Mouse (Mus musculus) small intestine, adult 10 weeks (tissue): ENCODE results near the gene Lenep. TPM values are rescaled to one million over a fixed set of nuclear protein-coding genes. Genes with fewer than 3 reads are reported as not detected.

Experiments used
- polyA plus RNA-seq: library from polyadenylated mRNA; stranded (reverse); fragments of 350-450 nt; fragmentation: Illumina TruSeq; extraction: RNeasy Lipid Tissue Mini Kit (QIAGEN cat#74804); gene quantifications from one replicate; pipeline ENCODE4 v1.2.3, GENCODE M21; 2014; ENCODE audit warnings: low replicate concordance

Gene Lenep
- 2.0 TPM for polyA plus RNA-seq

DNA sequence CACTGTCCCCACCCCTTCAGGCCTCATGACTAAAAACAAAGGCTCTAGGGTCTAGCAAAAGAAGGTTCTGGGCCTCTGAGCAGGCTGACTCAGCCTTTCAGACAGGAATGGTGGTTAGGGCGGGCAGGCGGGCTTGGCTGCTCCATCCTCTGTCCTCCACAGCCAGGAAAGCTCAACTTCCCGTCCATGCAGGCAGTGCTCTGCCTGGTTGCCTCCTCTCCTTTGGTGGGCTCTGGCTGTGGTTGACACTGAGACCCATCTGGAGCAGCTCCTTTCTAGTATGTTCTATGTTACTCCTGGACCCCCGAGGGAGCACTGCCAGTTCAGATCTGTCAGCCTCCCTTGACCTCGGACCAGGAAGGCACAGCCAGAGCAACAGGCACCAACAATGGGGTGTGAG, at the start of gene Lenep:
Gene Lenep (minus strand): TSS at position 101 of the 400 bp plus-strand sequence.

DNA sequence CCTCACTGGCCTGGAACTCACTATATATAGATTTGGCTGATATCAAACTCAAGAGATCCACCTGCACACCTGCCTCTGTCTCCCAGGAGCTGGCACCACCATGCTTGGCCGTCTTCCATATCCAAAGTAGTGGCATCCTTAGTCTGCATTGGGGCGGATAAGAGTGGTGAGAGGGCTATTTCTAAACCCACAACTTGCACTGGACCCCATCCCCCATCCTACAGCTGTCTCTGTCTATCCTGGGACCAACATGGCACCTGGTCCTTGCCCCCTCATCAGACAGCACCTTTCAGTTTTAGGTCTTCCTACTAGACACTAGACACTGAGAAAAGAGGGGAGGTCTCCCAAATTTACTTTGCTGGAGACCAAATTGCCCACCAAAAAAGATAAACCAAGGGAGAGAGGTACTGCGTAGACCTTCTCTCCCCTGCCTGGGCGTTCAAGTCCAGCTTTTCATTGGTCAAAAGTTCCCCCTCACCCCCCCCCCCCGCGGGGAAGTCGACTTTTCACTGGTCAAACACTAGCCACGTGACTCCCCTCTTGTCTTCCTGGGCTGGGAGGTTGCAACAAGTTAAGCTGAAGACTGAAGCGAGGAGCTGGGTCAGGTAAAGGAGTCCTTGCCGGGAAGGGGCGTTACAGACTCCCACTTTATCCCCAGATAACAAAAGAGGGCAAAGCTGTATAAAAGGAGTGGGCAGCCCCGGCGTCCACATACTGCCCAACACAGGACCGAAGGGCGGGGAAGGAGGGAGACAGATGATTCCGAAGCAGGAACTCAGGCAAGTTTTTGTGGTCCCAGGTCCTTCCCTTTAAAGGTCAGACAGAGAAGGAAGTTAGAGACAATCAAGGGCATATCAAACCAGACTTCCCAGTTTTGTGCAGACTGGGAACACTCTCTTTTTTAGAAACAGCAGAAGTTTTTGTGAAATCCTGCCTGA, 33.9 kb upstream of the Lenep start, which contains the start of gene Pbxip1:
Gene Pbxip1 (plus strand): TSS at position 531 of the 938 bp plus-strand sequence.

DNA sequence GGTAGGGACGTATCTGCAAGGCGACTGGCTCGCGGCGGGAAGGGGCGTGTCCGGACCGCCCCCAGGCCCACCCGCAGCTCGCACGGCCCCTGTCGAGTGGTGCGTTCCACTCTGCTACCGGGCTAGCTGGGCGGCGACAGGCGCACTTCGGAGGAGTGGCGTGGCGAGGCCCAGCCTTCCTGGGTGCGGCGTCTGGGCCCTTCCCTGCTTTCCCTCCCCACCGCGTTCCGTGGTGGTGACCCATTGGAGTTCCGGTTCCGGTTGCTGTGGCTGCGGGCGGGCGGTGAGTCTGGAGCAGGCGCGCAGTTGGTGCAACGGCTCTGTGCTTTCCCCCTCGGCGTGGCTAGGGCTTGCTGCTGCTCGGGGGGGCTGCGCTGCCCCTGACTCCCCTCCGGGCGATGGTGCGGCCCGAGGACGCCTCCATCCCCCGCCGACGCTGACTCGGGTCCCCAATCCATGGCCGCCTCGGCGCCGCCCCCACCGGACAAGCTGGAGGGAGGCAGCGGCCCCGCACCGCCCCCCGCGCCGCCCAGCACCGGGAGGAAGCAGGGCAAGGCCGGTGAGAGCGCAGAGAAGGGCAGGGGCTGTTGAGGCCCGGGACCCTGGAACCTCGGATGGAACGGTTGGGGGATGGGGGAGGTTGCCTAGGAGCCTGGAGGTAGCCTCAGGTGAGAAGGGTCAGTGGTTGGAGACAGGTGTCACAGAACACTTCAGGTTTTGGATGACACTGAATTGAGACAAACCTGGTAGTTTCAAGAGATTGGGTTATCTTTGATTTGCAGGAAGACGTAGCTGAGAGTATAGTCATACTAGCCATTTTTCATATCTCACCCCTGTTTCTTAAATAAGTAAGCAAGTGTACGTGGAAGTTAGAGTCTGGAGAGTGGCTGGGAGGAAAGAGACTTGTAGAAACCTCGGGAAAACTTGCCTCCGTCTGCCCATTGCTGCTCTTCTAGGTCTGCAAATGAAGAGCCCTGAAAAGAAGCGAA, 27.9 kb upstream of the Lenep start, which contains the start of gene Pygo2:
Gene Pygo2 (plus strand): TSS at position 44 of the 989 bp plus-strand sequence.

DNA sequence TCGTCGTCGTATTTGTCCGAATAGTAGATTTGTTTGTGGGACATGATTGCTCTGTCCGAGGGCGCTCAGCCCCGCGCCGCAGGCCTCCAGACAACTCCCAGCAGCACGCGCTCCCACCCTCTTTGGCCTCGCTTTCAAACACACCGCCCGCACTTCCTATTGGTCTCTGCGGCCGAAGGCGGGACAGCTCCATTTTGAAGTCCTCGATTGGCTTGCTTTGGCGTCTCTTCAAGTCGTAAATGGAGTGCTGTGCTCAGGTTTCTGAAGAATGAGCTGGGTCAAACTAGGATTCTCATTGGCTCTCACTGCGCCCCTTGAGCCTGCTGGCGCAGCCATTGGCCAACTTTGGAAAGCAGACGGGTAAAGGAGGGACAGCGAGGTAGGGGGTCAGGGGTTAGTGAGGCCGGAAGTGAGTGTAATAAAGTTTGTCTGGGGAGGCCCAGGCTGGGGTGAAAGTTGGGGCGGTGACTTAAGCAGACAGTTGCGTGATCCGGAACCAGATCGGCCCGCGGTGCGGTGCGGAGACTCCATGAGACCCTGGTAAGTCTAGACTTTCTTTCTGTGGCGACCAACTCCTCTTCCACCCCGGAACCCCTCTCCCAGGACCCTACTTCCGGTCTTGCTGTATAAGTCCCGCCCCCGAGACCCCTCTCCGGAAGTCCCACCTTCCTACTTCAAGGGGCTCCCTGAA, 15.7 kb upstream of the Lenep start, which contains the start of the genes Cks1b and Shc1:
Gene Cks1b (minus strand): TSS at position 214 of the 691 bp plus-strand sequence.
Gene Shc1 (plus strand): TSS at position 274 of the 691 bp plus-strand sequence.

DNA sequence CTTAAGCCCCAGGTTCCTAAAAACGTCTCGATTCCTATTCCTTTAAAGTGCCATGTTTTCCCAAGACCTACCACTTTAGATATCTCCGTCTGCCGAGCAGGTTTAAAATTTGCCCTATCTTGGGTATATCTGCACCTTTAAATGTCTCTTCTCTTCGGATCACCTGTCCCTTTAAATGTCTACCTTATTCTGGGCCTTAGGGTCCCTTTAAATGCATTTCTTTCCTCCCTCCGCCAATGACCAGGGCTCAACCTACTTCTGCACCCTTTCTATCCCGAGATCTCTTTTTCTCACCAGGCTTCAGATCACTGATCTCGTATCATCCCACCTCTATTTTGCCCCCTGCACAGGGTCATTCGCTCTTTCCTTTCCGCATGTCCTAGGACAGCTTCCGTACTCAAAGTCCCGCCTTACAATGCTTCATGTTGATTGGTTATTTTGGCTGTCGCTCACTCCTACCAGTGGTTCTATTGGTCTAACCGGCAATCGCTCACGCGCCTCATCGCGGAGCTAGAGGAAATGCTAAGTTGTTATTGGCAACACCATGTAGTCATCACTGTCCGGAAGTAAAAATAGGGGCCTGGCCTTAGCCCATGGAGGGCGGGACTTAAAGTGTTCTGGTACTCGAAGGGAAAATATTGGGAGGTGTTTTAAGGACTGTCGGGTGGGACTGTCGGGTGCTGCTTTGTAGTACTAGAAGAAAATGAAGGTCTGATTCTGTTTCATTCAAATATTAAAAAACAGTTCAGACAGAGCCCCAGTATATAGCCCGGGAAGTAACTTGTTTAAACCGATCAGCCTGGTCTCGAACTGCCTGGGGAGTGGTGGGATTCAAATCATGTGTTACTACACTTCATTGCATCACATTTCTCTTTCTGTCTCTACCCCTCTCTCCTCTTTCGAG, 9.1 kb upstream of the Lenep start, which contains the start of gene Flad1:
Gene Flad1 (minus strand): TSS at position 381 of the 904 bp plus-strand sequence.

DNA sequence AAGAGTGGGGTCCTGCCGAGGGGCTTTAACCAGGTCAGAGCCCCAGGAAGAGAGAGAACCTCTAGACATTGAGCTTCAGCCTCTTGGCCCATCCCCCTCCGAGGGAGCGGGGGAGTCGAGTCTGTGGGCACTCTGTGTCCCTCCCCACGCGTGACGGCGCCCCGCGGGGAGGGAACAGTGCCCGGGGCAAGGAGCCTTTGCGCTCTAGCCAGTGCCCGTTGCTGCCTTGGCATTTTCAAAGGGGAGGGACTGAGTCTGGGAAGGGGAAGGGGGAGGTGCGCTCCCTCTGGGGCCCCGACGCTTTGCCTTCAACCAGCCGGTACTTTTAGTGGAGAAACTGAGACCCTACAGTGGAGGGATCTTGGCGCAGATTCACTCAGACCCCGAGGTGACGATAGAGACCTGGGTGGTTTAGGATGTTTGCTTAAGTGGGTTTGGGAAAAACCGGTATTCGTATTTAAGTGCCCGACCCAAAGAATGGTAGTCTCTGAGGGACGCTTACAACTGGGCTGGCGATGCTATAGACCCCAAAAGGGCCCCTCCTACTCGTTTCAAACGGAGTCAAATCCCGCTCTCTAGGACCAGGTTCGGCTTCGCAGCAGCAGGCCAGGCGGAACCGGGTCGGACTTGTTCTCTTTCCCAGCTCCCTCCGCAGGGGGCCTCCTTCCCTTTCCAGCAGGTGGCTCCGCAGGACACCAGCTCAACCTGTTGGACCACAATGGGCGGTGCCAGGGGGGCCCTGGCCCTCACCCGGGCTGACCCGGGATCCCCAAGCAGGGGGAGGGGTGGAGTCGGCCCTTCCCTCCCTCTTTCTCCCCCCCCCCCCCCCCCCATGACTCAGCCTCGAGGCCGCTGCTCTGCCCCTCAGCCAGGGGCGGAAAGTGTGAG, 8.3 kb downstream of the Lenep start, which contains the start of gene Zbtb7b:
Gene Zbtb7b (minus strand): TSS at position 771 of the 888 bp plus-strand sequence.

DNA sequence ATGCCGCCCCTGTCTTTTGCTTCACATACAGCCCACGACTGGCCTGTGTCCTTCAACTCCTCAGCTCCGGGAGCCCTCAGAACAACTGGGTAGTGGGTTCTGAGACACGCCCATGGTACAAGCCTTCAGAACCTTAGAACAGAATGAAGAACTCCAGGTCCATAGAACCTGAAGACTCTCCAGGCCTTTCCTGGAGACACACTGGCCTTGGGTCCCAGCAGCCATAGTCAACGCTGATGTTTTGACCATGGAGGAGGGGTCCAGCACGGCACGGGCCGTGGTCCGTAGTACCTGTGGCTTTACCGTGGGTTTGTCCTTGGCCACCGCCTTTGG, 37.5 kb downstream of the Lenep start, which contains the start of gene Dcst1:
Gene Dcst1 (minus strand): TSS at position 101 of the 333 bp plus-strand sequence.

DNA sequence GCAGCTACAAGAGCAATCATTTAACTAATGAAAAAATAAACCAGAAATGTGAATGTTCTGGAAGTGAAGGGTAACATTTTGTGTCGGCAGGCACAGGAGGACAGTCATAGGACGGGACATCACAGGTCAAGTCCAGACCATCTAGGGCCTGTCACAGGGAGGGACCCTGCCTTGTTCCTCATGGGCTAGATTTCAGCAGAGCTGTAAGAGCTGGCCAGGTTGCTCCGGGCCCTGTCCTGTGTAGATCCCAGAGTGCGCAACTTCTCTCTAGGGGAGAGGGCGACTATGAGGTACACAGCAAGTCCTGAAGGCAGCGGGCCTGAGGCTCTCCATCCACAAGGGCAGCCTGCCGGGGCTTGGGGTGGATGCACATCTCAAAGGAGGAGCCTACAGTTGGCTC, 40.9 kb downstream of the Lenep start, which contains the start of gene Dcst2:
Gene Dcst2 (plus strand): TSS at position 301 of the 400 bp plus-strand sequence.

Other genes with a start within 250 kb of the Lenep start
- not detected for gene Hcn3, start 242.6 kb downstream of the Lenep start, polyA plus RNA-seq
- 11.5 TPM for gene Clk2, start 238.0 kb downstream of the Lenep start, polyA plus RNA-seq
- 8.1 TPM for gene Scamp3, start 225.3 kb downstream of the Lenep start, polyA plus RNA-seq
- not detected for gene Fam189b, start 219.7 kb downstream of the Lenep start, polyA plus RNA-seq
- gene Gba, start 199.9 kb downstream of the Lenep start, polyA plus RNA-seq = 6.2 TPM
- gene Thbs3, start 187.6 kb downstream of the Lenep start, polyA plus RNA-seq = not detected
- gene Mtx1, start 175.7 kb downstream of the Lenep start, polyA plus RNA-seq = 19.8 TPM
- gene Muc1, start 173.7 kb downstream of the Lenep start, polyA plus RNA-seq = 1.3 TPM
- gene Krtcap2, start 156.8 kb downstream of the Lenep start, polyA plus RNA-seq = 14.1 TPM
- not detected for gene Trim46, start 156.5 kb downstream of the Lenep start, polyA plus RNA-seq
- gene Dpm3, start 143.4 kb downstream of the Lenep start, polyA plus RNA-seq = not detected
- 11.5 TPM for gene Slc50a1, start 132.2 kb downstream of the Lenep start, polyA plus RNA-seq
- 8.7 TPM for gene Efna1, start 121.7 kb downstream of the Lenep start, polyA plus RNA-seq
- 0.22 TPM for gene Efna3, start 79.8 kb downstream of the Lenep start, polyA plus RNA-seq
- gene Efna4, start 64.8 kb downstream of the Lenep start, polyA plus RNA-seq = not detected
- 1.6 TPM for gene Adam15, start 52.8 kb downstream of the Lenep start, polyA plus RNA-seq
- not detected for gene Dcst2, start 40.8 kb downstream of the Lenep start, polyA plus RNA-seq
- 1.6 TPM for gene Dcst1, start 37.5 kb downstream of the Lenep start, polyA plus RNA-seq
- 5.2 TPM for gene Zbtb7b, start 8.0 kb downstream of the Lenep start, polyA plus RNA-seq
- gene Flad1, start 9.1 kb upstream of the Lenep start, polyA plus RNA-seq = 0.59 TPM
- 5.6 TPM for gene Cks1b, start 15.6 kb upstream of the Lenep start, polyA plus RNA-seq
- 23.1 TPM for gene Shc1, start 15.7 kb upstream of the Lenep start, polyA plus RNA-seq
- gene Pygo2, start 27.4 kb upstream of the Lenep start, polyA plus RNA-seq = 5.2 TPM
- 9.0 TPM for gene Pbxip1, start 33.9 kb upstream of the Lenep start, polyA plus RNA-seq
- gene Pmvk, start 51.7 kb upstream of the Lenep start, polyA plus RNA-seq = not detected
- gene Kcnn3, start 117.4 kb upstream of the Lenep start, polyA plus RNA-seq = 4.5 TPM